Mouse (Mus musculus) kidney, adult 18-20 months (tissue): Measurements from ENCODE around the gene Ap1b1.
"Not testable (repeated sequence)": the region's sequence is repeated elsewhere in the genome, so short reads cannot be mapped to it uniquely, and the experiment has no call there.

ENCODE experiments used
- DNase-seq: peaks from one replicate; pipeline ENCODE4 v3.0.0; 2021

The Ap1b1 gene

DNA sequence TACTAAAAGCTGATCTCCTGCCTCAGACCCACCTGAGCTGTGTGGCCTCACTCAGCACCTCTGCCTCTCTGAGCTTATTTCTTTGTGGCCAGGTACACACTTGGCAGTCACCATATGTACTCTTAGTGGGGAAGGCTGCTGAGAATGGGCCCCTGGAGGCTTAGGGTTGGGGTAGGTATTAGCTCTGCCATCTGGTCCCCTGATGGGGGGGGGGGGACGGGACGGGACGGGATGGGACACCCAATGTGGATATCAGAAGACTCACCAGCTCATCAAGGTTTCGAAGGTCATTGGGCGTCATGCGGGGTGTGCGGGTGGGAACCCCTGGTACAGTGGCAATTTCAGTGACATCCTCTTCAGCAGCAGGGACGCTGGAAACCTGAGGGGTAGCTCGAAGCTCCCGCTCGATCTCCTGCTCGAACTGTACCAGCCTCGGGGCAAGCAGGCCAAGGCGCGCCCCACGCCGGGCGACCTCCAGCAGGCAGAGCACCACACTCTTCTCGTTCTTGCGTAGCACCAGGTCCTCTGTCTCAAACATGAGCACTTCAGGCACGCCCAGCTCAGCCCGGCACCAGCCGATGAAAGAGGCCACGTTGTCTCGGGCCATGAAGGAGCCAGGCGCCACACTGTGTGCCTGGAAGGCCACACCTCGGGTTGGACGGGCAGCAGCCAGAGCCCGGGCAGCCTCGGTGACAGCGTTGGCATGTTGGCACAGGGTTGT is 77.1 kb downstream of the Ap1b1 start:
- no peak for DNase-seq

DNA sequence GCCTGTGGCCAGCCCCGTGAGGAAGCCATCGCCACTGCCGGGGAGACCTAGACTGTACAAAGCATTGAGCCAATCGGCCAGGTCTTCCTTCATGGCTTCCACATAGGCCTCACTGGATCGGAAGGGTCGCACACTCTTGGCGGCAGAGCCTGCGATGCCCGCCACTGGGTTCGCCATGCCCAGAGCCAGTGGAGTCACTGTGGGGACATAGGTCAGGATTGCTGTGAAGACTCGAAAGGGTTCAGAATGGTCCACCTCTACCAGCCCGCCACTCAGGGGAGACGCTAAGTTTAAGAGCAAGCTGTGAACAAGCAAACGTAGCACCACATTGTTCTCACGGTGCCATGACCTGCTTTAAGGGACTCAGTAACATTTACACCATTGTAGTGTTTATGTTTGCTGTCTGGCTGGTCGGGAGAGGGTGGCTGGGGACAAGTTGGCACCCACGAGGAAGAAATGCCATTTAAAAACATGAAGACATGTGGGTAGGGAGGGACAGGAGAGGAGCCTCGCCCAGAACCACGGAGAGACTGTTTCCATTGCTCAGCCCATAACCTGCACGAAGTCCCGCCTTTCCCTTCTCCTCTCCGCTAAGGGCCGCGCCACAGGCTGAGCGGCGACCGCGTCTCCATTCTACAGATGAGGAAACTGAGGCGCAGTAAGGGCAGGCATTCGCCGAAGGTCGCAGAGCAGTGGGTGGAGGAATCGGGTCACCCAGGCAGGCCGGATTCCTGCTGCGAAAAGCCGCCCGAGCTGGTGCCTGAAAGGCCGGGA is 77.8 kb downstream of the Ap1b1 start:
- DNase-seq: no peak

GRCm38 (mm10) chr11:5065056-5065821 is 78.6 kb downstream of the Ap1b1 start, which contains the start of gene Gas2l1:
Gas2l1 (minus strand) TSS chr11:5065327.
- peak; percentile 95 for DNase-seq

GRCm38 (mm10) chr11:5067063-5067462 is 80.4 kb downstream of the Ap1b1 start:
- DNase-seq: no peak

DNA sequence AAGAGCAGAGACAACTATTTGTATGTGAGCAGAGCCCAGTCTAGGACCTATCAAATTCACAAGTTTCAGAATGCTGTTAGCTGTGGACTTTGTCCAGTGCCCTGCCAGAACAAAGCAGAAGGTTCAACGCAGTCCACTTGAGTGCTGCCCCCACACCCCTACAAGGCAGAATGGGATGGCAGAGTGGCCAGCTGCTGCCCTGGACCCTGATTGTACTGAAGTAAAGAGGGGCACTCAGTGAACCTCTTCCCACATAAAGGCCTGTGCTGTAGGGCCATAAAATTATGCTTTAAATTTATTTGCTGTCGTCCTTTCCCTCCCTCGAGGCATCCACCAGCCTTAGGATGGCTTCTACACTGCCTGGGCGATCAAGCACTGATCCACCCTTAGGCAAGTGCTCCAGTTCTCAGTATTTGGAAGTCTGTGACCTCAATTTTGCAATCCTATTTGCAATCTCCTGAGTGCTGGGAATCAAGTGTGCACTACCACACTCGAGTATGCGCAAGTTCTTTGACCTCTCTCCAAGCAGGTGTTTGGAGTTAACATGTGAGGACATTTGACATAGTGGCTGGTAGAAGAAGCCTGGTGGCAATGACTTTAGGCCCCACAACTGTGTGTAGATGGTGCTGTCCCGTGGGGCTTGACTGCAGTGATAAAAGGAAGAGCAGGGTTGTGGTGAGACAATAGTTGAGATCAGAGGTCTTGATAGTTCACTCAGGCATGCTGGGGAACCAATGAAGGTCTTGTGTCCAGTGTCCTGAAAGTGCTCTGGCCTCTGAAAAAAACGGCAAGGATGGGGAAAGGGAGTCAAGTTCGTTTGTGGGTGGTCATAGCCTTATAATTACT is 81.7 kb downstream of the Ap1b1 start:
- DNase-seq: no peak

- no peak for DNase-seq
Measured at GRCm38 (mm10) chr11:5074882-5075281, 88.3 kb downstream of the Ap1b1 start.

DNA sequence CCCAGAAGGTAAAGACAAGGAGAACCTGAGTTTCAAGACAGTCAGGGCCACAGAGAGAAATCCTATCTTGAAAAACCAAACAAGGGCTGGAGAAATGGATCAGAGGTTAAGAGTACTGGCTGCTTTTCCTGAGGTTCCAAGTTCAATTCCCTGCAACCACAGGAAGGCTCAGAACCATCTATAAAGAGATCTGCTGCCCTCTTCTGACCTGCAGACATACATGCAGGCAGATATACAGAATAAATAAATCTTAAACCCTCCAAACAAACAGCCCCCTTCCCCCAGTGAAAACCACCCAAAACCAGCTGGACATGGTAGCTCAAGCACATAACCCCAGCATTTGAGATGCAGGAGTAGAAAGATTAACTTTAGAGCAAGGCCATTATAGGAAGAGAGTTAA is 89.1 kb downstream of the Ap1b1 start:
- DNase-seq: no peak

- DNase-seq: not testable (repeated sequence)
Measured at GRCm38 (mm10) chr11:5076843-5077242, 90.2 kb downstream of the Ap1b1 start.

- DNase-seq: no peak
Measured at GRCm38 (mm10) chr11:5089147-5089546, 102.5 kb downstream of the Ap1b1 start.

- no peak for DNase-seq
Measured at GRCm38 (mm10) chr11:5091706-5092105, 105.1 kb downstream of the Ap1b1 start.
